Mouse (Mus musculus): ENCODE results near the gene Zdhhc18.
A peak's percentile ranks its signal among the peaks of the same experiment; 100 is the strongest.

The Zdhhc18 gene

GRCm38 (mm10) chr4:133603056-133603455 is 46.9 kb downstream of the Zdhhc18 start:
- no peak for DNase-seq (ENCODE audit: low spot score)

- DNase-seq (ENCODE audit: low spot score): peak; percentile 84
These were observed 48.2 kb downstream of the Zdhhc18 start, which contains the start of gene Sfn for GRCm38 (mm10) chr4:133601721-133602218. Gene Sfn (minus strand): TSS chr4:133602168.

DNA sequence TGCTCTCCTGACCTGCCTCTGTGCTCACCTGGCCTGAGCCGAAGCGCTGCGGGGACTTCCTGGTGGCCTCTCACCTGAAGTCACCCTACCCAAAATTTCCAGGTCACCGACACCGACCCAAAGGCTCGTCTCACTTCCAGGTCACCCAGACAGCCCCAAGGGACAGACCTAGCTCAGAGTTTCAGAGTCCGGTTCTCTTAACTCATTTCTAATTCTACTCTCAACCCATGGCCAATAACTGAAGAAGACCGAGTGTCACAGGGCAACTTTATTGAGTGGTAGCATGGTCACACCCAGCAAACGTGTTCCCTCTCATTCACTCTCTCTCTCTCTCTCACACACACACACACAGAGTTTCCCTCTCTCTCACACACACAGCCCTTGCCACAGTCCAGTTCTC is 49.6 kb downstream of the Zdhhc18 start:
- no peak for DNase-seq (ENCODE audit: low spot score)

DNA sequence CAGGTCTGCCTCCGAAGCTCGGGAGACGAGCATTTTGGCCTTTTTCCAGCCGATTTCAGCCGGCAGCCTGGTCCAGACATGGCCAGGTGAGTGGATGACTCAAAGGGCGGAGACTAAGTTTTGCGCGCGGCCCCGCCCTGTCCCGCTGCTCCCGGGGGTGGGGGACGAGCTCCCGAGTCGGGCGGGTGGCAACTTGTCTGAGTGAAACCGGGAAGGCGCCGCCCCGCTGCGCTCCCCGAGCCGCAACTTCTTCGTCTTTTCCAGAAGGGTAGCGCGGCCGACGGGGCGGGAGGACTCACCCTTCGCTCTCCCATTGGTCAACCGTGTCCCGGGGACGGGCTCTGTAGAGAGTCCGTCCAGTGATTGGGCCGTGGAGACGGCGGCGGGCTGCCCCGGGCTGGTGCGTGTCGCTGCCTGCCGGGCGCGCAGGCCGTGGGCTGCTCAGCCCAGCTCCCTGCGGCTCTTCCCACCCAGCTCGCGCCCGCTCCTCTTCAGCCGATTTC is 50.3 kb downstream of the Zdhhc18 start:
- DNase-seq (ENCODE audit: low spot score): peak; percentile 86

DNA sequence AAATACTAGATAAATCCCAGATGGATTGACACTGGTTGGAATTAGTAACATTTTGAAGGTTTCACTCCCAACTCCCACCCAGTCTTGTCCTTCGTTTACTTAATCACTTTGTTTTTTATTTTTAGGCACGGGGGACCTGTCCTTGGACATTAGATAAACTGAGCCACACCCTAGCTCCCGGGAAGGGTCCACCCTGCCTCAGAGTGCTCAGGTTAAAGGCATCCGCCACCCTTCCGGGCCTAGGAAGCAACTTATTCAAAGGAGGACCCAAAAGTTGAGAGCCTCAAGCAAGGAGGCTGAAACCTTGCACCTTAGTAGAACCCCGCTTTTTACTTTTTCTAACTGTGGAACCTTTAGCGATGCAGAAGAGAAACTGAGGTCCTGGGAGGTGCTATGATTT is 50.8 kb downstream of the Zdhhc18 start:
- no peak for DNase-seq (ENCODE audit: low spot score)

DNA sequence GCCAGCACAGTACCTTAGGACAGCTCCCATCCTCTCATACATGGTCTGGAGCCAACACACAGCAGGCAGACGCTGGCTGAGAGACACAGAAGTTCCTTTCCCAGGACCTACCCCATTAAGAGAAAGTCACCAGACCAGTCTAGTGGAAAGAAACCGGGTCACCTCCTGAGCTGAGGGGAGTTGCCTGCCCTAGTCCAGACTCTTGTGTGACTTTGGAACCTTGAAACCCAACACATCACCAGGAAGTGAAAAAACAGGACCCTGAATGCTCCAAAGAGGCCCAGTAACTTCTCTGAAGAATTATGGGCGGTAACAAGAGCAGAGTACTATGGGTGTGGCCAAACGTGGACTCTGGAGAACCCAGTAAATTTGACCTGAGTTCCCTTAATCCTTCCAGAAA is 51.3 kb downstream of the Zdhhc18 start:
- DNase-seq (ENCODE audit: low spot score): peak; percentile 21

GRCm38 (mm10) chr4:133596084-133596483 is 53.9 kb downstream of the Zdhhc18 start:
- no peak for DNase-seq (ENCODE audit: low spot score)

GRCm38 (mm10) chr4:133595538-133595937 is 54.4 kb downstream of the Zdhhc18 start:
- DNase-seq (ENCODE audit: low spot score): peak; percentile 35

DNA sequence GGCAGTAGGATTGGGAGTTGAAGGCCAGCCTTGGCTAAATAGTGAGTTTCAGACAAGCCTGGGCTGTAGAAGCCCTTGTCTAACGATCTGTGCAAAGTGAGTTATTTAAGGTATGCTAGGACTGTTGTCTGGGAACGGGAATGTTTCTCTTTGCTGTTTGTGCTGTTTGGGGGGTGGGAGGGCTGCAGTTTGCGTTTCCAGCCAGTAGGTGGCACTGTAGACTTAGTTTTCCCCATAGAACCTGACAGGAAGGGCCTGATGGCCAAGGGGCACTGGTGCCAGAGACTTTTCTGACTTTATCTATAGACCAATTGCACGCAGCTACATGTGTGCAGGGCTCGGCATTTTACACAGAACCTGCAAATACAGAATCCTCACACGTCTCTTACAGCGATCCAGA is 57.4 kb downstream of the Zdhhc18 start:
- DNase-seq (ENCODE audit: low spot score): peak; percentile 59

DNA sequence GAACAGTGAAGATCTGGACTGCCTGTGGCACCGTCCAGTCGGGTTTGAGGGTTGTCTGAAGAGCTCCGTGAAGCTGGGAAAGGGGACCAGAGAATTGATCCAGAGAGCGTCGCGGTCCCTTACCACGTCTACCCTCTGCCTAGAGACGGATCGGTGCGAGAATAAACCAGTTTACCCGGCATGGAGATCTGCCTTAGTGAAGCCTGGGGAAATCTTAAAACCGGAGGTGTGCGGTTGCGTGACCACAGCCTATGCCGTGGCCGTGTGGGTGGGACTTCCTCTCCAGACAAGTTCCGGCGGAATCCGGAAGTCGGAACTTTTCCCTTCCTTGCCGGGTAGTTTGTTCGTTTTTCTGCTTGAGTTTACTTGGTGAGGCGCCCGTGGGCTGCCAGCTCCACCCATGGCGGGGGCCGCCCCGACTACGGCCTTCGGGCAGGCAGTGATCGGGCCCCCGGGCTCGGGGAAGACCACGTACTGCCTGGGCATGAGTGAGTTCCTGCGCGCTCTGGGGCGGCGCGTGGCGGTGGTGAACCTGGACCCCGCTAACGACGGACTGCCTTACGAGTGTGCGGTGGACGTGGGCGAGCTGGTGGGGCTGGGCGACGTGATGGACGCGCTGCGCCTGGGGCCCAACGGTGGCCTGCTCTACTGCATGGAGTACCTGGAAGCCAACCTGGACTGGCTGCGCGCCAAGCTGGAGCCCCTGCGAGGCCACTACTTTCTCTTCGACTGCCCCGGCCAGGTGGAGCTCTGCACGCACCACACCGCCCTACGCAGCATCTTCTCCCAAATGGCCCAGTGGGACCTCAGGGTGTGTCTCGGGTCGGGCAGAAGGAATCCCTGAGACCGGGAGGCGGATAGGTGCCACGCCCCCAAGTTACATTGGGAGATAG is 65.6 kb downstream of the Zdhhc18 start, which contains the start of gene Gpn2:
TSS of gene Gpn2 (plus strand) at position 304 of the 893 bp plus-strand sequence.
- peak; percentile 71 for DNase-seq (ENCODE audit: low spot score)

DNA sequence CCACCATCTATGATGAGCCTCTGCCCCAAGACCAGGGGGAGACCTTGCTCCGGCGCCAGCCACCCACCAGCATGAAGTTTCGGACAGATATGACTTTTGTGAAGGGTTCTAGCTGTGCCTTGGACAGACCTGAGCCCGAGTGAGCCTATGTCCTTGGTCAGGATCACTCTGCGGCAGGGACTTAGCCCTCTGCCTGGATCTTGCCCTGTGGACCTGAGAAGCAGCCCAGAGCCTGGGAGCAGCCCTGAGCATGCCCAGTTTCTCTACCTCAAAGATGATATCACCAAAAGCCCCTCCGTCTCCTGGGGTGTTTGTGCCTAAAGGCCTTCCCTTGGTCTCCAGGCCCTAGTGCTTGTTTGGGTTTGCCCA is 66.3 kb downstream of the Zdhhc18 start:
- DNase-seq (ENCODE audit: low spot score): peak; percentile 13

DNA sequence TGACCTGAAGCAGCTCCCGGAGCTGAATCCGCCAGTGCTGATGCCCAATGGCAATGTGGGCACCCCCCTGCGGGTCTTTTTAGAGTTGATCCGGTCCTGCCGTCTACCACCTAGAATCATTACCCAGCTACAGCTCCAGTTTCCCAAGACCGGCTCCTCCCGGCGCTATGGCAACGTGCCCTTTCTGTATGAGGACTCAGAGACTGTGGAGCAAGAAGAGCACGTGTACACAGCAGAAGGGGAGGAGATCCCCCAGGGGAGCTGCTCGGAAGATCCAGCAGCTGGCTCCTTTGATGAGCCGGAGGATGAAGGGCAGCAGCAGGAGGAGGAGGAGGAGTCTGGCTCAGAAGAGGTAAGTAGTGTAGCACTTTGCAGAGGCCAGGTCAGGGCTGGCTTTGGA is 72.0 kb downstream of the Zdhhc18 start:
- DNase-seq (ENCODE audit: low spot score): no peak

- DNase-seq (ENCODE audit: low spot score): no peak
These were observed 75.1 kb downstream of the Zdhhc18 start for GRCm38 (mm10) chr4:133574843-133575202.

DNA sequence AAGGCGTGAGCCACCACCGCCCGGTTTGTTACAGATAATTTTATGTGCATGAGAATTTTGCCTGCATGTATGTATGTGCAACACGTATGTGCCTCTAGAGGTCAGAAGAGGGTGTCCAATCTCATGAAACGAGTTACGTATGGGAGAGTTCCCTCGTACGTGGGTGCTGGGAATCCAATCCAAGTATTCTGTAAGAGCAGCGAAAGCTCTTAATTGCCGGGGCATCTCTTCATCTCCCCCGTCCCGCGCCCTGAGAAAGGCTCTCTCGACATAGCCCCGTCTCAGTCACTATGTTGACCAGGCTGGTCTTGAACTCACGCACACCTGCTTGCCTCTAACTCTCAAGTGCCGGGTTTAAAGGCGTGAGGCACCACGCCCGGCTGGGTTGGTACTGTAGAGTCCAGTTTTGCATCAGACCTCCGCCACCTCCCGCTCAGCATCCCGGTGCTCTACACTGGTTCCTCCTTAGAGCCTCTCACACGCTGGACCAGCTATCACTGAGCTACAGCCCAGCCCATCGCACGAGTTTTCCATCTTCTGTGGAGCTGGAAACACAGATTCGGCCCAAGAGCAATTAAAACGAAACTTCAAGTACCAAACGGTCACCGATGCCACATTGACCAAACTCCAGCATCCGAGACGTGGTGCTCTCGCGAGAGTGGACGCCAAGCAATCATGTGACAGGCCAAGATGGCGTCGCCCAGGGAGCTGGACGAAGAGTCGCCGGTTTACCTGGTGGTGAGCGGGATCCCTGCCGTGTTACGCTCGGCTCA is 75.7 kb downstream of the Zdhhc18 start, which contains the start of gene Gpatch3:
TSS of gene Gpatch3 (plus strand) at position 676 of the 773 bp plus-strand sequence.
- peak; percentile 88 for DNase-seq (ENCODE audit: low spot score)

DNA sequence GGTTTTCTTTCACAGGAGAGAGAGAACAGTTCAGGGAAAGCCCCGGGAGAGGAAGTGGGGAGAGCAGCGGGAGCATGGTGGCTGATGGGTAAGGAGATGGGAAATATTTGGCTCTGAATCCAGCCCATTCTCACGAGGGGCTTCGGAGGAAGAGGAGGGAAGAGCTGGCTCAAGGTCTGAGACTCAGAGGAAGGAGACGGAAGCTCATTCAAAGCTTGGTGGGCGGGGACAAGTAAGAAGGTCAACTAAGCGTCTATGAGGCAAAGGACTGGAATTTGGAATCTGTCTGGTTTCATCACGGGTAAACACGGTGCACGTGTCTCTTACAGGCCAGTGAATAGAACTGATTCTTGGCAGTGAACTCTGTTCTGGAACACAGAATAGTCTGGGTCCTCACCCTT is 79.9 kb downstream of the Zdhhc18 start:
- no peak for DNase-seq (ENCODE audit: low spot score)

GRCm38 (mm10) chr4:133569291-133570065 is 80.5 kb downstream of the Zdhhc18 start:
- DNase-seq (ENCODE audit: low spot score): no peak

DNA sequence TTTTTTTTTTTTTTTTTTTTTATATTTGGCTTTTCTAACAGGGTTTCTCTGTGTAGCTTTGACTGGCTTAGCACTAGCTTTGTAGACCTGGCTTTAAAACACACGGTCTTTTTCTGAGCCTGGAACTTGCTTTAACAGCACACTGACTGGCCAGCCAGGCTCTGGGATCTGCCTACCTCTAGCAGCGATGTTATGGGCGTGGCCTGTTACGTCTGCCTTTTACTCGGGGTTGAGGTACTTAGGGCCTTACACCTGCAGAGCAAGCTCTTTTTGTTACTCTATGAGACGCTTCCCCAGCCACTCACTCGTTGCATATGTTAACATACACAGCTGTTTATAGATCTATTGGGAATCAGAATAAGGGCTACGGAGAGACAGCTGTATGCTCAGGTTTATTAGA is 82.7 kb downstream of the Zdhhc18 start:
- DNase-seq (ENCODE audit: low spot score): no peak

- no peak for DNase-seq (ENCODE audit: low spot score)
These were observed 86.8 kb downstream of the Zdhhc18 start for GRCm38 (mm10) chr4:133563123-133563571.

GRCm38 (mm10) chr4:133561622-133562021 is 88.3 kb downstream of the Zdhhc18 start:
- DNase-seq (ENCODE audit: low spot score): no peak

GRCm38 (mm10) chr4:133559846-133560245 is 90.1 kb downstream of the Zdhhc18 start:
- no peak for DNase-seq (ENCODE audit: low spot score)

DNA sequence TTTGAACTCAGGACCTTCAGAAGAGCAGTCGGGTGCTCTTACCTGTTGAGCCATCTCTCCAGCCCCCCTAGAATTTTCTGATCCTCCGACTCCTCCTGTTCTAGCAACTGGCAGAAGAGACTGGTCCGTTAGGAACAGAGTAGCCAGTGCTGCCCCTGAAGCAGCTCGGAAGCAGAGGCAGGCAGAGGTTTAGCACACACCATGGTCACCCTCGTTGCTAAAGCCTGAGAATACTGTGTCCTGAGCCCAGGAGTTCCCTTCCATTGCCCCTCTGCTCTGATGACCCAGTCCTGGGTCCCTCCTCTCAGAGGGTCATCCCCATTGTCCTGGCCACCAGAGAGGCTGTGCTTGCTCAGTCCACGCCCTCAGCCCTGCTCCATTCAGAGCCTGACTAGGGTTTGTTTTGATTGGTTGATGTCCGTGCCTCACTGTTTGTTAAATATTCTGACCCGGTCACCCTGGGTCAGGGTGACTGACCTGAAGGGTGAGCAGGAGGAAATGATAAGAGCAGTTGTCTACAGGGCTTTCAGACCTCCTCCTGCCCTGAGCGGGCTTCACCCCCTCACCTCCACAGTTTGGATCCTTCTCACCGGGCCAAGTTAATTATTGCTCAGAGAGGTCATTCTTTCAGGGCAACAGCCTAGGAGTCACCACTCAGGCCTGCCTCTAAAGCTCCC is 92.8 kb downstream of the Zdhhc18 start:
- no peak for DNase-seq (ENCODE audit: low spot score)
